Mouse (Mus musculus): ENCODE results near the gene Ppm1g.

Gene Ppm1g

DNA sequence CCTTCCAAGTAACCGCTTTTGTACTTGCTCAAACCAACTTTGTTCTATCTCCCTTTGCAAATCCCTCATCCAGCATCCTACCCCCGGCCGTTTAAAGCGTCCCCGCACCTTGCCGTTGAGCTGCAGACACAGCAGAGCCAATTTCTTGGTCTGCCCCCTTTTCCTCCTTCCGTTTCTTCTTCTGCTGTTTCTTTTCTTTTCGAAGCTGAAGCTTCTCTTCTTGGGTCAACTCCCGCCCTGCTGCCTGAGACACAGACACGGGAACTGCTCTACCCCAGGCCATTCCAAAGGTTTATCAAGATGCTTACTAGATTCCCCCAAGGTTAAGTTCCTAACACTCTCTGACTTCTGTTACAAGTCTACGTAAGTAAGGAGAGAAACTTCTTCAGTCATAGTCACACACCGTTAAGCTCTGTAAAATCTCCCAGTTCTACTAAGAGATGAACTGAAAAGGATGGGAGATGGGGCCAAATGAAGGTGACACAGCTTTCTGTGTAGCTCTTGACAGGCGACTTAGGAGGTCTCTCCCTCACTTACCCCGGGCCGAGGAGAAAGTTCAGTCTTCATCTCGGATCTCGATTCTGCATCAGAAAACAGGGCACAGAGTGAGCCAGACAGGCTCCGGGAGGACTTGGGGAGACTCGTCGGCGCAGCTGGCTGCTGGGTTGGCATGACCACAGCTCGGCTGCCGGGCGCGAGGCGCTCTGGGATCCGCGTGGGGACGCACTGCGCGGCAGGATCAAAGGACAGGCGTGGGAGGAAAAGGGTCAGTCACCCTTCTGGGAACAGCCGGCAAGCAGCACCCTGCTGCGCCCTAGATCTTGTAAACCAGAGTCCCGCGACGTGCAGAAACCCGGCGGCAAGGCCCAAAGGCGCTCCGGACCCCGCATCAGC, 28.2 kb downstream of the Ppm1g start:
- DNase-seq (ENCODE audit: low spot score in 2 of 2), result no peak

GRCm38 (mm10) chr5:31190201-31190600, 30.3 kb downstream of the Ppm1g start:
- no peak for DNase-seq (ENCODE audit: low spot score in 2 of 2)

GRCm38 (mm10) chr5:31188223-31188840, 32.2 kb downstream of the Ppm1g start:
- no peak for DNase-seq (ENCODE audit: low spot score in 2 of 2)

GRCm38 (mm10) chr5:31183678-31184077, 36.8 kb downstream of the Ppm1g start:
- DNase-seq (ENCODE audit: low spot score in 2 of 2), result no peak

- no peak for DNase-seq (ENCODE audit: low spot score in 2 of 2)
These were observed 39.2 kb downstream of the Ppm1g start for GRCm38 (mm10) chr5:31181183-31181770.

DNA sequence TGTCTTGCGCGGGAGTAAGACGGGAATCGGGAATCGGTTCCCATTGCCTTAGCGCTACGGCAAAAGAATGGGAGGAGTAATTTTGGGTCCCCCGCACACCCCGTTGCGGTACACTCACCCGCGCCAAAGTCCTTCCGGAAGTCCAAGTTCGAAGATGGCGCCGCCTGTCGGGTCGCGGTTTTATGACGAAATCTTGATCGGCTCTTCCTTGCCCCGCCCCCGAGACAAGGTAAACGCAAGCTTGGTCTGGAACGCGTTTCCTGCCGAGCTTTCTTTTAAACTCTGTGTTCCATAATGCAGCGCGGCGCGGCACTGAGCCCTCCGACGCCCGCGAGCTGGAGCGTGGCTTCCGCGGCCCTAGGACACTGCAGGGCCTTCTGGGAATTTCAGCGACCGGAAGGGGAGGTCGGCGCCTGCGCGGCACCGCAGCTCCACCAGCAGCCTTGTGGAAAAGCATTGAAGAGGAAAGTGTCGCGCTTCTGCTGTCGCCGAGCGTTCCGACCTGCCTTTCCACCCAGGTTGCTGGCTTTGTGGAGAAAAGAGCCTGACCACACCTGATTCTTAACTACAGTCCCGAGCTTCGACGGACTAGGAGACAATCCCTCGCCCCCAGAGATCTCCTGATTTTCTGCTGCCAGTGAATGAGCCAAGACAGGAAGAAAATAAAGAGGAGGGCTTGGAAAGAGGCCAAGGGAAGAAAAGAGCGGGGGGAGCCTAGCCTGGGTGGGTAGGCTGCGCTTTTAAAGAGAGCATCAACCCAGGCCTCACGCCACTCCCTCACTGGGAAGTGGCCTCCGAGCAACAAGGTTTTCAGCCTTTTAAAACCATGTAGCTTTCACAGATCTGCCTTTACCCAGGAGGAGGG, 40.5 kb downstream of the Ppm1g start, which contains the start of the genes Gm29609 and Gtf3c2:
Gene Gm29609, minus strand, starts transcription at position 146 of the 865 bp plus-strand sequence.
Gene Gtf3c2, minus strand, starts transcription at position 379 of the 865 bp plus-strand sequence.
- peak; percentile 95 to 96 for DNase-seq (ENCODE audit: low spot score in 2 of 2)

DNA sequence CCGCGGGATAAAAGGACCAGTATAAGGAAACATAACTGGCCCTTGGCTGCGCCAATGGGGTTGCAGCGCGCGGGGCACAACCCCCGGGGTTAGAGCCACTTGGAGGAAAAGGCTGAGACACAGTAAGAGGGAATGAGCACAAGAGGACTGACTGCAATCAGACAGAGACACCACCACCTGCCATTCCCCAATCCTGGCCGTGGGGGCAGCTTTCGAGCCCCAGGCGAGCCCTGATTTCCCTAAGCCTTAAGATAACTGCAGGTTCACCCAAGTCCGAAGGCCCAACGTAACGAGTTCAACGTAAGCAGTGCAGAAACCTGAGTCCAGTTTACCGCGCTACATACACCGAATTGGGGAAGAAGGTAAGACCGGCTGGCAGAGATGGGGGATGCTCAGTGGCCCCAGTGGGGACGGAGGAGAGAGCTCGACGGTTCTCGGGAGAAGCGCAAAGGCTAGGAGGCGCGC, 41.2 kb downstream of the Ppm1g start:
- no peak for DNase-seq (ENCODE audit: low spot score in 2 of 2)

GRCm38 (mm10) chr5:31168630-31169029, 51.9 kb downstream of the Ppm1g start:
- DNase-seq (ENCODE audit: low spot score in 2 of 2), result no peak

DNA sequence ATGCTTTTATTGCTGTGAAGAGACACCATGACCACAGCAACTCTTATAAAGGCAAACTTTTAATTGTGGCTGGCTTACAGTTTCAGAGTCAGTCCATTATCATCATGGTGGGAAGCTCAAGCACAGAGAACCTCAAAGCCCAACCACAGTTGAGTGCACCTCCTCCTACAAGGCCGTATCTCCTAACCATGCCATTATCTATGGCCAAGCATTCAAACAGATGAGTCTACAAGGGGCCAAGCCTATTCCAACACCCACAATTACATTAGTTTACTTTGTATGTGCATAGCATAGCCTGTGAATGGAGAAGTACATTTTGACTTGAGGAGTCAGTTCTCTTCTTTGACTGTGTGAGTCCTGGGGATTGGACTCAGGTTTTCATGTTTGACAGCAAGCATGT, 55.6 kb downstream of the Ppm1g start:
- no peak for DNase-seq (ENCODE audit: low spot score in 2 of 2)

DNA sequence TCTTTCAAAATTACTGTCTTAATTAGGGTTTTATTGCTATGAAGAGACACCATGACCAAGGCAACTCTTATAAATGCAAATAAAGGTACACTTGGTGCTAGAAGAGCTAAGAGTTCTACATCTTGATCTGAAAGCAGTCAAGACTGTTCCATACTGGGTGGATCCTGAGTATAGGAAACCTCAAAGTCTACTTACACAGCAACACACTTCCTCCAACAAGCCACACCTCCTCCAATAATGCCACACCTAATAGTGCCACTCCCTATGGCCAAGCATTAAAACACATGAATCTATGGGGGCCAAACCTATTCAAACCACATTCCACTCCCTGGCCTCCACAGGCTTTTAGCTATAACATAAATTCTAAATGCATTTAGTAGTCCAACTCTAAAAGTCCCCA, 58.0 kb downstream of the Ppm1g start:
- DNase-seq (ENCODE audit: low spot score in 2 of 2), result no peak

DNA sequence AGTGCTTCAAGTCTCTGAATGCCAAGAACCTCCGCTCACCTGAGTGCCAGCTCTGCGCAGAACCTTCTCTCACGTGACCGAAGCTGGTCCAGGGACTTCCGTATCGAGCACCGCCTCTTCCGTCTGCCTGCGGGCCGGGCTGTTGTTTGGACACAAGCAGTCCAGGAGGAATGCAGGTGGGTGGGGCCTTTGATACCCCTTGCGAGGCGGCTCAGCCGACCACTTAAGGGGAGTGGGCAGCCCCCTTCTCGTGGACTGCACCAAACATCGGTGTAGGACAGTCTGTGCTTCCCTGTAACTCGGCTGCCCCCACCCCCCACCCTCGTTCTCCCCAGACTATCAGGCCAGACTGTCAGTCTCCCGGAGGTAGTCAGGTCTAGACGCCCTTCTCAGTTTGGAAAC, 66.3 kb downstream of the Ppm1g start, which contains the start of gene Mpv17:
Gene Mpv17, minus strand, starts transcription at position 100 of the 402 bp plus-strand sequence.
- peak; percentile 83 to 90 for DNase-seq (ENCODE audit: low spot score in 2 of 2)

- DNase-seq (ENCODE audit: low spot score in 2 of 2), result peak; percentile 55
These were observed 66.9 kb downstream of the Ppm1g start for GRCm38 (mm10) chr5:31153516-31154151.
